Mouse (Mus musculus) heart, postnatal 0 days (tissue): ENCODE data around the gene Sema4c. TPM values are rescaled to one million over a fixed set of nuclear protein-coding genes. Genes with fewer than 3 reads are reported as not detected.
A peak's percentile ranks its signal among the peaks of the same experiment; 100 is the strongest.
"Not testable (repeated sequence)": the region's sequence is repeated elsewhere in the genome, so short reads cannot be mapped to it uniquely, and the experiment has no call there.

Experiments used
- ATAC-seq: fragments of 200-750 bp; cut with Nextera tagmentation; 2 replicates; pipeline ENCODE4 v1.8.0; 2017; ENCODE audit warnings: low read depth, moderate number of reproducible peaks, moderate library complexity; ENCODE audit not compliant: insufficient read depth
- DNase-seq: peaks from one replicate; pipeline ENCODE4 v3.0.0-alpha.2; 2016; ENCODE audit warnings: low spot score
- H3K27ac ChIP-seq: fragments of 300-500 bp; sonication (generic); 2 replicates; pipeline ENCODE4 v1.5.1; 2014; ENCODE audit warnings: low read depth, mild to moderate bottlenecking
- H3K27me3 ChIP-seq: fragments of 300-500 bp; sonication (generic); 2 replicates; pipeline ENCODE4 v1.6.1; 2014; ENCODE audit warnings: low read length, mixed read lengths; ENCODE audit not compliant: control insufficient read depth, insufficient read depth
- H3K36me3 ChIP-seq: fragments of 300-500 bp; sonication (generic); replicated peaks from 2 replicates; pipeline ENCODE4 v1.6.1; 2014; ENCODE audit warnings: low read length, mixed read lengths; ENCODE audit not compliant: control insufficient read depth, insufficient read depth
- H3K4me1 ChIP-seq: fragments of 300-500 bp; sonication (generic); 2 replicates; pipeline ENCODE4 v1.6.1; 2014; ENCODE audit warnings: antibody characterized with exemption; ENCODE audit not compliant: control insufficient read depth, insufficient read depth
- H3K4me2 ChIP-seq: fragments of 300-500 bp; sonication (generic); 2 replicates; pipeline ENCODE4 v1.6.1; 2014; ENCODE audit warnings: low read depth, mild to moderate bottlenecking, low read length, moderate library complexity
- H3K4me3 ChIP-seq: fragments of 300-500 bp; sonication (generic); 2 replicates; pipeline ENCODE4 v1.5.1; 2014; ENCODE audit warnings: low read depth, low read length
- H3K9ac ChIP-seq: fragments of 300-500 bp; sonication (generic); replicated peaks from 2 replicates; pipeline ENCODE4 v1.6.1; 2014; ENCODE audit warnings: low read depth, low read length, mixed read lengths
- H3K9me3 ChIP-seq: fragments of 300-500 bp; sonication (generic); replicated peaks from 2 replicates; pipeline ENCODE4 v1.6.1; 2016; ENCODE audit warnings: low read length; ENCODE audit not compliant: control insufficient read depth
- CTCF ChIP-seq: IDR thresholded peaks from 2 replicates; pipeline ENCODE4 v1.5.1; 2016; ENCODE audit warnings: antibody characterized with exemption, control low read depth, low read depth
- EP300 ChIP-seq: IDR thresholded peaks from 2 replicates; pipeline ENCODE4 v1.6.1; 2016; ENCODE audit warnings: antibody characterized with exemption, low read depth
- WGBS: fragments of 180-500 bp; shearing (Covaris S2); extraction: QIAGEN DNeasy Blood & Tissue Kit; methylation state at CpG from one replicate; pipeline ENCODE4 v1.1.7; 2014; 5-methylcytosine and 5-hydroxymethylcytosine counted together
- polyA plus RNA-seq: library from polyadenylated mRNA; unstranded; fragments of >200 nt; fragmentation: Nextera tagmentation; extraction: Ambion mirVana; gene quantifications from 2 replicates; pipeline ENCODE4 v1.2.1, GENCODE M21; 2015
- total RNA-seq: library from RNA; depleted of rRNA; stranded (reverse); fragments of >200 nt; gene quantifications from 2 replicates; pipeline ENCODE4 v1.2.3, GENCODE M21; 2014; ENCODE audit warnings: low replicate concordance

Gene Sema4c
- total and polyA plus RNA-seq, 2 experiments from 2014 or later: 5.7 to 13.2 TPM

DNA sequence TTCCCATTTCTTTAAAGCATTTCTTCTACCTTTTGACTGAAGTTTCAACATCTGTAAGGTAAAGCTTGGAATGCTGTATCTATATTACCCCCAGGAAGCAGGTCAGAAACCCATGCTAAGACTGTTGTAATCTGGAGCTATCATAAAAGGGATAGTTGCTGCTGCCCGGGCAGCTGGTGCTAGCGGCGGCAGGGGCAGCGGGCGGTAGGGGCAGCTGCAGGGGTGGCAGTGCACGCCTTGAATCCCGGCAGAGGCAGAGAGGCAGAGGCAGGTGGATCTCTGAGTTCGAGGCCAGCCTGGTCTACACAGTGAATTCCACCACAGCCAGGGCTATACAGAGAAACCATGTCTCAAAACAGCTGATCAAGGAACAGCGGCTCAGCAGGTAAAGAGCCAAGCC is 15.2 kb downstream of the Sema4c start:
- Histone ChIP-seq H3K27ac (no peak overlapping the region), H3K4me2 (no peak overlapping the region), H3K9ac (no peak overlapping the region), H3K9me3 (no peaks in the 10 kb centered on the region), H3K4me1 (peaks cover 15% of the 10 kb centered on the region), H3K36me3 (peaks cover 30% of the 10 kb centered on the region), H3K4me3 (no peak overlapping the region), H3K27me3 (no peaks in the 10 kb centered on the region)
- ATAC-seq (no peak), DNase-seq (no peak)
- TF ChIP-seq CTCF (no peak), EP300 (no peak)
- WGBS: 88% methylated on average over 9 of the region's 9 CpGs

DNA sequence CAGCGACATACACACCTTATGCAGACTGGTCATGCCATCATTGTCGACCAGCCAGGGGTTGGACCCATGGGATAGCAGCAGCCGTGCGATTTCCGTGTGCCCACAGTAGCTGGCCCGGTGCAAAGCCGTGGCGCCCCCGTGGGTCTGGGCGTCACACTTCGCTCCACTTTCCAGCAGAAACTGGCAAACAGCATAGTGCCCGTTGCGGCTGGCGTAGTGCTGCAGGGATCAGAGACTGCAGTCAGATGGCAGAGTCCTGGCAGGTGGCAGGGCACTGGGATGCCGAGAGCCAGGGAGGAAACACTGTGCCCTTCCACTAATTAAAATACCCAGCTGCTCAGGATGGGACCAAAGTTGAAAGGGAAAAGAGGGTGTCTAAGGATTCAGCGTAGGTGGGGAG is 16.3 kb downstream of the Sema4c start:
- Histone ChIP-seq H3K4me3 (no peak overlapping the region), H3K27me3 (no peaks in the 10 kb centered on the region), H3K4me1 (peaks cover 17% of the 10 kb centered on the region), H3K4me2 (no peak overlapping the region), H3K36me3 (peaks cover 30% of the 10 kb centered on the region), H3K9ac (no peak overlapping the region), H3K9me3 (no peaks in the 10 kb centered on the region), H3K27ac (no peak overlapping the region)
- no peak for ATAC-seq
- 90% methylated on average over 16 of the region's 16 CpGs for WGBS
- no peak for DNase-seq
- TF ChIP-seq CTCF (no peak), EP300 (no peak)

GRCm38 (mm10) chr1:36540807-36541206 is 17.3 kb downstream of the Sema4c start:
- H3K27ac ChIP-seq: no peak overlapping the region
- TF ChIP-seq EP300 (no peak), CTCF (no peak)
- ATAC-seq: no peak
- no peak overlapping the region for H3K9ac ChIP-seq
- H3K4me3 ChIP-seq: no peak overlapping the region
- 93% methylated on average over 12 of the region's 12 CpGs for WGBS
- H3K4me1 ChIP-seq: peaks cover 19% of the 10 kb centered on the region
- H3K4me2 ChIP-seq: no peak overlapping the region
- no peaks in the 10 kb centered on the region for H3K27me3 ChIP-seq
- H3K36me3 ChIP-seq: peaks cover 30% of the 10 kb centered on the region
- no peaks in the 10 kb centered on the region for H3K9me3 ChIP-seq
- no peak for DNase-seq

DNA sequence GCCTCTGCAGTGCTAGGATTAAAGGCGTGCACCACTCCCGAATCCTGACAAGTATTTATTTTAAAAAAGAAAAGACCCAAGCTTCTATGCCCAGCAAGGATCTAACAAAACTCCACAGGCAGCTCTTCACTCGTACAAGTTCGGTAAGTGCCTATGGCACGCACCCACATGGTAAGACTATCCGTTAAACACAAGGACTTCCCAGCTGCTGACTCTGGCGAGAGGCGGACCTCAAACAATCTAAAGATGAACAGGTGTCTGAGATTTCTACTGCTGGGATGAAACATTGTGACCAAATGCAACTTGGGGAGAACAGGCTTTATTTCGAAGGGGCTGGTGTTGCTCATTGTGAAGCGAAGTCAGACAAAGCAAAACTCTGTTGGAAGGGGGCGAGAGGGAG is 18.0 kb downstream of the Sema4c start:
- TF ChIP-seq CTCF (no peak), EP300 (no peak)
- H3K4me2 ChIP-seq: no peak overlapping the region
- ATAC-seq (no peak), DNase-seq (no peak)
- H3K27ac ChIP-seq: peak overlapping the region; percentile 84
- no peaks in the 10 kb centered on the region for H3K9me3 ChIP-seq
- no peak overlapping the region for H3K9ac ChIP-seq
- H3K4me3 ChIP-seq: no peak overlapping the region
- H3K27me3 ChIP-seq: no peaks in the 10 kb centered on the region
- H3K4me1 ChIP-seq: peaks cover 25% of the 10 kb centered on the region
- 88% methylated on average over 11 of the region's 11 CpGs for WGBS
- peaks cover 30% of the 10 kb centered on the region for H3K36me3 ChIP-seq

DNA sequence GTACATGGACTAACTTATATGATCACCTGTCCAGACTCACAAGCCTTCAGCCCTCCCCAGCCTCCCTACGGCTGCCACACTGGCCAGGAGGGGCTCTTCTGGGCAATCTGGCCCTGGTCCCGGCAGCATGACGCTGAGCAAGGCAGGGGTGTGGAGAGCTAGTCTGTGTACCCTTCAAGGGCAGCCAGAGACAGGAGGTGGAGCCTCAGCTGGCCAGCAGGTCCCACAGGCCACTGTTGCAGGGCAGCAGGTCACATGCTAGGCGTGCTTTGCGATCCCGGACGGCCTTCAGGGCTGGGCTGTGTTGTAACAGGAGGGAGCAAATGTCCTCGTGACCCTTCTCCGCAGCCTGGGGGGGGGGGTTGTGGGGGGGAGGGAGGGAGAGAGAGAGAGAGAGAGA is 19.0 kb downstream of the Sema4c start, which contains the start of gene Gm42417:
Gene Gm42417 (minus strand): TSS at position 244 of the 400 bp plus-strand sequence.
- peaks cover 30% of the 10 kb centered on the region for H3K4me1 ChIP-seq

DNA sequence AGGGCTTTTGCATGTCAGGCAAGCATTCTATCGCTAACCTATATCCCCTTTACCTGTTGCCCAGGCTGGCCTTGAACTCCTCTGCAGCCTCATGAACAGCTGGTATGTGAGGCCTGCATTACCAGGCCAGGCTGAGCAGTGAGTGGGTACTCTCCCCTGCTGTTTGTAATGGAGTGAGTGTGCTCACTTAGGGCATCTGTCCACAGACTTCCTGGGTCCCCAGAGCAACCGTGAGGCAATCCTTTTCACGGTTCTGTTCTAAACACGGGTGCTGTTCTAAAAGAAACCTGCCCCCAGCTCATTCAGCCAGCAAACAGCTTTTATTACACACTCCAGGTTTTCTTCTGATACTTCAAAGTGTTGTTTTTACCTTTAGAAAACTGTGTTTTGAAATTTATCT is 19.4 kb downstream of the Sema4c start:
- DNase-seq (no peak), ATAC-seq (no peak)
- H3K4me3 ChIP-seq: no peak overlapping the region
- no peaks in the 10 kb centered on the region for H3K27me3 ChIP-seq
- TF ChIP-seq EP300 (no peak), CTCF (no peak)
- H3K36me3 ChIP-seq: peaks cover 30% of the 10 kb centered on the region
- peaks cover 34% of the 10 kb centered on the region for H3K4me1 ChIP-seq
- H3K4me2 ChIP-seq: no peak overlapping the region
- no peaks in the 10 kb centered on the region for H3K9me3 ChIP-seq
- WGBS: 53% methylated on average over 4 of the region's 4 CpGs
- peak overlapping the region; percentile 84 for H3K27ac ChIP-seq
- H3K9ac ChIP-seq: 0 out of 2 replicates have a peak overlapping the region, but pooled peaks have one; percentile 3

More for the DNA sequence above, 19.0 kb downstream of the Sema4c start, which contains the start of gene Gm42417:
- peak within 1 kb of the TSS; percentile 84 for H3K27ac ChIP-seq
- TF ChIP-seq EP300 (0 out of 2 replicates have a peak, but pooled peaks have one; percentile 37), CTCF (no peak)
- H3K4me2 ChIP-seq: no peak within 1 kb of the TSS
- H3K9ac ChIP-seq: 0 out of 2 replicates have a peak within 1 kb of the TSS, but pooled peaks have one; percentile 3
- no peaks in the 10 kb centered on the region for H3K9me3 ChIP-seq
- peaks cover 30% of the 10 kb centered on the region for H3K36me3 ChIP-seq
- peak; percentile 89 for ATAC-seq
- no peaks in the 10 kb centered on the region for H3K27me3 ChIP-seq
- no peak within 1 kb of the TSS for H3K4me3 ChIP-seq
- 32% methylated on average over 8 of the region's 9 CpGs for WGBS
- DNase-seq: peak; percentile 95

DNA sequence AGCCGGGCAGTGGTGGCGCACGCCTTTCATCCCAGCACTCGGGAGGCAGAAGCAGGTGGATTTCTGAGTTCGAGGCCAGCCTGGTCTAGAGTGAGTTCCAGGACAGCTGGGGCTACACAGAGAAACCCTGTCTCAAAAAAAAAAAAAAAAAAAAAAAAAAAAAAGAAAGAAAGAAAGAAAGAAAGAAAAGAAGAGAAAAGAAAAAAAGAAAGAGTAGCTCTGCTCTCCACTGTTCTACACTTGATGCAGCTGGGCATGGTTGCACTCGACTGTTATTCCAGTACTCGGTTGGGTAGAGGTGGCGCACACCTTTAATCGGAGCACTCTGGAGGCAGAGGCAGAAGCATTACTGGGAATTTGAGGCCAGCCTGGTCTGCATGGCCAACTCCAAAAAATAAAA is 21.4 kb downstream of the Sema4c start, which contains the start of gene Ankrd23:
Gene Ankrd23 (minus strand): TSS at position 101 of the 400 bp plus-strand sequence.
- H3K4me3 ChIP-seq, DNase-seq, H3K9me3 ChIP-seq, H3K9ac ChIP-seq, H3K27me3 ChIP-seq, ATAC-seq: not testable (repeated sequence)
- Histone ChIP-seq H3K27ac (peak within 1 kb of the TSS; percentile 96), H3K4me1 (peaks cover 46% of the 10 kb centered on the region), H3K4me2 (peak within 1 kb of the TSS; percentile 44; the same call in 1 of the 2 replicates), H3K36me3 (peaks cover 26% of the 10 kb centered on the region)
- 68% methylated on average over 9 of the region's 9 CpGs for WGBS
